Mouse (Mus musculus) mesoderm, embryonic 11.5 days (tissue): ENCODE results near the gene Ggcx.
"Not testable (repeated sequence)": the region's sequence is repeated elsewhere in the genome, so short reads cannot be mapped to it uniquely, and the experiment has no call there.

Source experiments
- DNase-seq: peaks from one replicate; pipeline ENCODE4 v3.0.0-alpha.2; 2012; ENCODE audit warnings: low read depth, low spot score

Gene Ggcx

DNA sequence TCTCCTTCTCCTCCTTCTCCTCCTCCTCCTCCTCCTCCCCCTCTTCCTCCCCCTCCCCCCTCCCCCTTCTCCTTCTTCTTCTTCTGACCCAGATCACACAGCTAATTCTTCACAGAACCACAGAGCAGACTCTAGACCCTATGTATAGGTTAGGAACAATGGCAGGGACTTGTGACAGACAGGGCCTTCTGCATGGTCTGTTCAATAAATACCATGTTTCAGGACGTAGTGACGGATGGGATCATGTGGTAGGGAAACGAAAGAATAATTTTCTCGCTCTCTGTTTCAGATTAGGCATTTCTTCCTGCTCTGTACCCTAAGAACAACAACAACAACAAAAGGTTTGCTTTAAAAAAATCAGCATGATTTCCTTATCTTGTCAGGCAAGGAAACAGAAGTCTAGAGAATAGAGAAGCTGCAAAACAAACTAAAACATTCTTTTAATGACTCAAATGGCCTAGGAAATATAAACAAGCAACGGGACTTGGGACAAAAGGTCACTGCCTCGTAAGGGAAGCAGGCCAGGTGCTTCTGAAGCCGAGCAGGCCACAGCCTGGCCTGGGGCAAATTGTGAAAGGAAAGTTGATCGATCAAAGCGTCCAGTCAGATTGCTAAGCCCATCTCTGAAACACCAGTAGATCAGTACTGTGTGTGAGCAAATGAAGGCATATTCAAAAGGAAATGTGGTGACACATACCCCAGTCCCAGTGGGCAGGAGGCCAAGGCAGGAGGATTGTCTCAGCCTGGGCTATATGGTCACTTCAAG, 46.1 kb downstream of the Ggcx start:
- DNase-seq, result no peak

DNA sequence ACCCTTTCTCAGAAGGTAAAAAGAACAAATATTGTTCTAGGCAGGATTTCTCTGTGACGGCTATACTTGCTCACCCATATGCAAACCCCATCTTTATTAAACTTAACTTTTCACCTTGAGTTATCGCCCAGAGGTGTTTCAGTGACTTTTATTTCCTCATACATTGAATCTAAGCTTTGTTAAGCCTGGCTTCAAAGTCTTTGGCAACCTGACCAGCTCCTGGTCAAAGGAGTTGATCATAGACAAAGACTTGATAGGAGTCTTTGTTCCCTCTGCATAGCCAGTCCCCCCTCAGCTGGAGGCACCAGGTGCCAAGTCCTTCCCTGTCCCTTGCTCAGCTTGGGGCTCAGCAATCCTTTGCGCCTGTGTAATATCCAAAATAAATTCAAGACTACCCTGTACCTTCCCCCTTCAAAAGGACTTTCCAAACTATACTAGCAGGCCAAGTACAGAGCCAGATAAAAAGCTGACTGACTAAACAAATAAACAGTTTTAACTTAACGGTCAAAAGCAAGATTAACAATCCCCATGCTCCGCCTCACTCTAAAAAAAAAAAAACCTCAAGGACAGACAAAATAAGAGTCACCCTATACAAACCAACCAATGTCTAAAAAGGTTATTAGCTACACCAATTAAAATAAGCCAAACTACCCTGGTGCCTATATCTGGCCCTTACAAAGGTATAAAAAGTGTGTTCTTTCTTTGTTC, 48.6 kb downstream of the Ggcx start:
- DNase-seq, result not testable (repeated sequence)

DNA sequence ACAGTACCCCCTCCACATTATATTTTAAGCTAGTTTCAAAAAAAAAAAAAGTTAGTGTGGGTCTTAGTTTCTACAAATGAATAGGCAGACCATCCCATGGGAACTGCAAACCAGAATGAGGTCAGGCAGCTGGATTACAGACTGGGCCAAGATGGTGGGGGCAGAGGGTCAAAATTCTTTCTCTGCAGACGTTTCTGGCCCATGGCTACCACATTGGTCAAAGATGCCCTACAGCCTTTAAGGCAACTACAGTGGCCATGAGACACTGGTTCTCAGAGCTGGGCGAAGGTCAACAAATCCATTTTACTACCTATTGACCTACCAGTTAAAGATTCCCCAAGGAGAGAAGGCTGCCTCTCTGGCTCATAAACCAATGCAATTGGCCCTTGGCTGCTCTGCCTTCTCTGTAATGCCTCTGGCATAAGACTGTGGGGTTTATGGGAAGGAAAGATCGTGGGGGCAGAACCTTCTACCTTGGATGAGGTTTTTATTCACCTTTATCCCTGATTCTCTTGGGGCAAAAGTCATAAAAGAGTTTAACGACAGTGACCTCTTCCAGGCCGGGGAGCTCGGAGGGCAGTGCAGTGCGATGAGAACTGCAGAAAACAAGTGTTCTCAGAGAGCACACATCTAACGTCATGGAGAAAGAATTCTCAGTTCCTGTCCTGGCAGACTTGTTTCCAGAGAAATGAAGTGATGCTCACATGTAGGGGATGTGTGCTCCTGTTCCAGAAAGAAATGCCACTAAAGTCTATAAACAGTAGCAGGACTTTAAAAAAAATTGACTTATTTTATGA, 51.5 kb downstream of the Ggcx start:
- peak; percentile 34 for DNase-seq

DNA sequence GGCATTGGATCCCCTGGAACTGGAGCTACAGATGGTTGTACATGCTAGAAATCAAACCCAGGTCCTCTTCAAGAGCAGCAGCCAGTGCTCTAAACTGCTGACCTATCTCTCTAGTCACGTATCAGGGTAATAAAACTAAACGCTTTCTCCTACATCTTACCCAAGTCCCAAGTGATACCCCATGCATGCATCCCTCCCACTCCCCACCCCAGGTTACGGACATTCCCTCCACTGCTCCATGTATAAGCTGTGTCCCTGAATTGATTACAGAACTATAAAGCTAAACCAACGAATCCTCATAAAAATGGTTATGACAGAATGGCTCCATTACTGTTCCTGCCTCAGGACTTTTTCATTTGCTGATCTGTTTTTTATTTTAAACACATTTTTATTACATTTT, 52.1 kb downstream of the Ggcx start:
- no peak for DNase-seq

DNA sequence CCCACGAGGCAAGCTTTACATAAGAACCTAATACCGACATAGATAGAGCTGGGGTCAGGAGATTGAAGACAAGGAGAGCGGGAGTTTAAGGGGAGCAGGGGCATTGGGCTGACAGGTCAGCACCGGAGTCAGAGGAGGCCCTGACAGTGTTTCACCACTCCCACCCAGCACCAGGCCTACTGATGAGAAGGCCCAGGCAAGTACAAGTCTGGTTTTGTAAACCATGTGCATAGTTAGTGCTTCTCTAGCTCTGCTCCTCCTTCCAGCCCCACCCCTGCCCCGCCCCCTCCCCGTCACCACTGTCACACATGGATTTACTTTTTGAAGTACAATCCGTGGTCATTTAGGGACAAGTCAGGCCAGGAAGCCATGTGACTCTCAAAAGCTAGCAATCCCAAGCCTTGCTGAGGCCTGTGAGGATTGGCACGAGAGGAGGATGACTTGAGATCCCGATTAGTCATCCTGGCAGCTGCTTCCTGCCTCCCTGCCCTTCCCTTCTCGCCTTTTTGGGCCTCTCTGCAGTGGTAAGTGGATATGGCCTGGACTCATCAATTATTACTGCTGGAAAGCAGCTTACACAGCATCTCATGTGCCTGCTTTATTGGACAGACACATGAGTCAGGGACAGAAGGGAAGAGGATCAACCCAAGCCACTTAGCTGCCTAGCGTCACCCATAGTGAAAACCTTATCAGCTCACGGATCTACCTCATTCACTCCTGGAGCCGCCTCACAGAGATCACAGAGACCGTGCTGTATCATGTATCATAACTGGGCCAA, 59.3 kb downstream of the Ggcx start:
- DNase-seq, result peak; percentile 47

DNA sequence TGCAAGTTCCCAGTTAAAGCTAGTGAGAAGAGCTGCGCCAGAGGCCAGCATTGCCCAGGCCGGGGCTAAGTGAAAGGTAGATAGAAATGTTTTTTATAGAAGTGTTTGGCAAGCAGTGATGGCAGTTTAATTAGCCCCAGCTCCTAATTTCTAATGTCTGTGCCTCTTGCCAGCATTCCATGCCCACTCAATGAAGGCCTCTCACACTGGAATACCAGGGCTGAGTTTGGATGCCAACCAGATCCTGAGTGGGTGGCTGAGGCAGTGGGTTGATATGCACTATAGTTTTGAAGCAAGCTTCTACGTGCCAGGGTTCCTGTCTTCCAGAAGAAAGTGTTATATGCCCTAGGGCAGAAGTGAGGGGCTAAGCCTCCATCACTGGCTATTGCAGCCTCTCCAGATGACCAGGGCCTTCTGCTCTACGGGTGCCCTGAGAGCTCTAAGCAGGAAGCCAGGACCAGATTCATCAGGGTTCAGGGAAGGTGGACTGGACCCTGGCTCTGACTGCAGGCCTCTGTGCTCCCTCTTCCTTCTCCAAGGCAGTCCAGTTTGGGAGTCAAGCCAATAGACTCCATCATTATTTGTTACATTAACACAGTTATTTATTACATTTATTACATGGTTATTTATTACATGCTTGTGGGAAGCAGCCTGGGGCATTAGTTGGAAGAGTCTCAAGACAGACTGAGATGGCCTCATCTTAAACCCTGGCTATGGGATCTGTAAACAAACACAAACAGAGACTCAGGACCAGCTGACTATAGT, 61.3 kb downstream of the Ggcx start:
- DNase-seq, result no peak

DNA sequence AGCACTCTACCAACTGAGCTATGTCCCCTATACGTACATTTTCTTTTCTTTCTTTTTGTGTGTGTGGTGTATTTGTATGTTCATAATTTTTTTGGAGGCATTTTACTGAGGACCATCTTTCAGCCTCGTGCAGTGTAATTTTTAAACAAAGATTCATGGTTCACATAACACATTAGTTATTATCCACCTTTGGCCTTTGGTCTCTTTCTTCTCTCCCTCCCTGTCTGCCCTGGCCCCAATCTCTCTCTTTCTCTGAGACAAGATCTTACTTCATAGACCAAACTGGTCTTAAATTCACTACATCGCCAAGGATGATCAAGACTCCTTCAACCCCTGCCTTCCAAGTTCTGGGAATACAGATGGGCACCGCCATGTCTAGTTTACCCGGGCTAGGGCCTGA, 62.7 kb downstream of the Ggcx start:
- DNase-seq, result no peak

DNA sequence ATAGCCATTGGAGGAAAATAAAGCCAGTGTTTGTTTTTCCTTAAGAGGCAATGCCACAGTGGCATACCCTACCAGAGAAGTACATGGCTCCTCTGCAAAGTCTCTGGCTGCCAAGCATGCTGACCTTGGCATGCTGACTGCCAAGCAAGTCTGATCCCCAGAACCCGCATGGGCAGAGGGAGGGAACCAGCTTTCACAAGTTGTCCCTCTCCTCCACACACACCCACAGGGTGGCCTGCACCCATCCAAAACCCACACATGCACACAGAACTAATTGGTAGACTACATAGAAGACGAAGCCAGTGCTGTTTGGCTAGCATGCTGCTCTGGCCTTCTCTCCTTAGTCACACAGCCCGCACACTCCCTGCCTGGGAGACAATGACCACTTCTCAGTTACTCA, 63.5 kb downstream of the Ggcx start:
- DNase-seq, result no peak

DNA sequence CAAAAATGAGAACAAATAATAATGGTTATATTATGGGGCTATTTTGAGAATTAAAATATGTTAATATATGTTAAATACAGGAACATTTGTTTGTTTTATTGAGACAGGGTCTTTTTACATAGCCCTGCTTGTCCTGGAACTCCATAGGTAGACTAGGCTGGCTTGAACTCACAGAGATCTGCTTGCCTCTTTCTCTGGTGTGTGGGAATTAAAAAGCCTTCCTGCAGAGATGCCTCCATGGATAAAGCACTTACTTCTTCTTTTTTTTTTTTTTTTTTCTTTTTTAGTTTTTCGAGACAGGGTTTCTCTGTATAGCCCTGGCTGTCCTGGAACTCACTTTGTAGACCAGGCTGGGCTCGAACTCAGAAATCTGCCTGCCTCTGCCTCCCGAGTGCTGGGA, 64.6 kb downstream of the Ggcx start:
- DNase-seq, result not testable (repeated sequence)

DNA sequence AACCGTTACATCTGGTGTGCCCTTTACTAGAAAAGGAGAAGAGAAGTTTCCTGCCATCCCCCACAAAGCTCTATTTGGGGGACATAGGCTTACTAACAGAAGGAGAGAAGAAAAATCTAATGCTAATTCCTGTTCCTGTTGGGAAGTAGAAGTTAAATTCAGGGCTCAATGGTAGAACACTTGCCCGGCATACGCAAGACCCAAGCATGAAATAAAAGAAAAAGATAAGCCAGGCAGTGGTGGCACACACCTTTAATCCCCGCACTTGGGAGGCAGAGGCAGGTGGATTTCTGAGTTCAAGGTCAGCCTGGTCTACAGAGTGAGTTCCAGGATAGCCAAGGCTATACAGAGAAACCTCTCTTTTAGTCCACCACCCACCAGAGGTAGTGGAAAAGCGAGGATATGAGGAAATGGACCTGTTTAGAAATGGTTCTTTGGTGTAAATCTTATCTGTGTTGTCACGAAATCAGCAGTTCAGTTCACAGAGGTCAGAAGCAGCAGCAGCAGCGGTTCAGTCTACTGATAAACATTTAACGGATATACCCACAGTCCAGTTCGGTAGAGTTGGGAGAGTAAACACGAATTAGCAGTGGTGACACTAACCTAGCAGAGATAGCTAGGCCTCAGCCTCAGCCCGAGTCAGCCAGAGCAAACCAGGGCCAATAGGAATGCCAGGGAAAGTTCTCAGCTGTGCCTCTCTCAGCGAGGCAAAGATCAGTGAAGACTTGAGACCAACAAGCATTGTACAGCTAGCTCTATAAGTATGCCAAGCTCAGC, 65.7 kb downstream of the Ggcx start:
- no peak for DNase-seq

DNA sequence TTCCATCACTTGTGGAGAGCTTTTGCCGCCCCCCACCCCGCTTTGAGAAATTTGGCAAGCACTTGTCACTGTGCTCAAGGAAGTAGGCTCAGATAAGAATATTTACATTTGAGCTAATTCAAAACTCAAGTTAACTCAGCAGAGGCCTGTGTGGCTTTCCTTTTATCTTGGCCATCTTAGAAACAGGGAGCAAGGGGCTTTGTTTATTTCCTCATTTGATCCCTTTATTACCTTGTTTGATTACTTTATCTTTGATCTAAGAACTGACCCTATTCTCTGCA, 66.3 kb downstream of the Ggcx start:
- no peak for DNase-seq
